Mouse (Mus musculus) left cerebral cortex, adult 18-20 months (tissue): ENCODE results near the gene Rgs9. TPM values are rescaled to one million over a fixed set of nuclear protein-coding genes. Genes with fewer than 3 reads are reported as not detected.

Experiments used
- DNase-seq, 2 experiments: peaks; one replicate each; pipeline ENCODE4 v3.0.0; 2021 to 2022; ENCODE audit warnings: low spot score in 2 of 2, mixed read lengths in 1 of 2
- total RNA-seq, 2 experiments: library from RNA; stranded (reverse); gene quantifications; 2 replicates each; pipeline ENCODE4 v1.2.3; 2021

Rgs9 gene
- total RNA-seq, 2 experiments from 2014 or later, result 35.8 to 56.5 TPM

DNA sequence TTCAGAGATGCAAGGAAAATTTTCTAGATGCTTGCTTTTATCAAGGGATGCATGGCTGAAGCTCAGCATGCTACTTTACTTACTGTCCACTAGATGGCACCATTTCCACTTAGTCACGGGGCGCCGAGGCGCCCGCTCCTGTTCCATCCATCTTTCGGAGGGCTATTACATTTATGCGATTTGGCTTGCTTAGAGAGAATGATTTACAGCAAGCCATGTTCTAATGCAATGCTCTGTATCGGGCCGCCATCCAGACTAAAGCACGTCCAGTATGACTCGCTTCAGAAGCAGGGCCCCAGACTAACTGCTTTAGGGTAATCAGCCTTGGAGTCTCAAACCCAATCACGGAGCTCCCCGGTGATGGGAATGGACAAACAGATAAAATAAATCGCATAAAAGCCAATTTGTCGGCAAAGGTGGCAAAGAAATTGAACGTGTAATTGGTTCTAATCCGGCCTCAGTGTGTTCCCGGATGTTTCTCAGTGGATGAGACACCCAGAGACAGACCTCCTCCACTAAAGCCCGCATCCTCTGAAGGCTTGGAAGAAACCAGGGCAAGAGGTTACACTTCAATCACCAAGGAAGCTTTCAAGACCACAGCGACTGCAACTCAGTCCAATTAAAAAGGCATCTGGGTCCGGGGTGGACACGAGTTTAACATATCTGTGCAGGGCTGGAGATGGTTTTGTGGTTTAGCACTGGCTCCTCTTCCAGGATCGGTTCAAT, 53.1 kb downstream of the Rgs9 start:
- DNase-seq, result peak in 1 of 2 experiments; percentile 22

- no peak for DNase-seq
Observed at GRCm38 (mm10) chr11:109240126-109240525, 57.8 kb downstream of the Rgs9 start.

DNA sequence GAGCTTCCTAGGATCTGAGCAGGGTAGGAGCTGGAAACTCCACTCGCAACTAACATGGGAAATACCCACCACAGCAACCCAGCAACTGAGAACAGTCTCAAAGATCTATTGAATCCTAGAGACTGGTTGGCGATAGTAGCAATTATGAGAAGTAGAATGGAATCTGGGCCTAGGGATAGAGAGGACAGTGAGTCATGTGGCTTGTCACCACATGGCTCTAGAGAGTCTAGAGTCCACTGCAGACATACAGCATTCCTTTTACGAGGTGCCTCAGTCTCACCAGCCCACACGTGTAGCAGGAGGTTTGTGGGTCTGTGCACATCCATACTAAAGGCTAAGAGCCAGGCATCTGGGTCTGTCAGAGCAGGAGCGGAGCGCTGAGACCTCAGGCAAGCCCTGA, 59.3 kb downstream of the Rgs9 start:
- DNase-seq, result no peak

DNA sequence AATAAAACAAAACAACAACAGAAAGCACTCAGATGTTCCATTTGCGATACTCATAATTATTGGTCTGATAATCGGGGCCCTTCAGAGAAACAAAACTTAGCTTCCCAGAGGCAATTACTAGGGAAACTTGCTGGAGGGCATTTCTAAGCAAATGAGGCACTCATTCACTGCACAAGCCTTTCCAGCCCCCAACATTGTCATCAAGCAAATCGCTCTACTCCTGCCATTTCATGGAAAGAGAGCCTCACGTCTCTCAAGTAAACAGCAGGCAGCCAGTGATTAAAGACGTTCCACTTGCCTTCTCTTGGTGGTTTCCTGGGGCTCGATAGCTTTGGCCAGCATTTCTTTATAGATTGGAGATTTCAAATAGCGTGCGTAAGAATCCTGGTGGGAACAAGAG, 60.1 kb downstream of the Rgs9 start:
- no peak for DNase-seq

- no peak for DNase-seq
Observed at GRCm38 (mm10) chr11:109233627-109234026, 64.3 kb downstream of the Rgs9 start.

DNA sequence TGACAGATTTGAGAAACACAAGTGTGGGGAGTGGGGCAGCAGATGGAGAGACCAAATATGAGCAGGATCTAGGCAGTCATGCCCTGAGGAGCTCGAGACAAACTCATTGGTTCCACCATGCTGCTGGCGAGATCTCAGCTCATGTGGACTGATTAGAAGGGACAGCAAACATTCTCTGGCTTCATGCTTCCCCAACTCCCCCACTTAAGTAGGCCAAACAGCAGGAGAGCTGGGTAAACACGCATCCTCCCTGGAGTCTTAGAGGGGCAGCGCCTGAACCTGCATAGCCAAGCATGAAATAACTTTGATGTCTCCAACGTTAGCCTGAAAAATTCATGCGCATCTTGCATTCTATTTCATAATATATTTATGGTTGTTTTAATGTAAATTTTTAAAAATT, 65.1 kb downstream of the Rgs9 start:
- no peak for DNase-seq

- DNase-seq, result no peak
Observed at GRCm38 (mm10) chr11:109227139-109227538, 70.8 kb downstream of the Rgs9 start.

- DNase-seq, result no peak
Observed at GRCm38 (mm10) chr11:109221209-109222007, 76.5 kb downstream of the Rgs9 start.

- DNase-seq, result no peak
Observed at GRCm38 (mm10) chr11:109218722-109219430, 79.1 kb downstream of the Rgs9 start.

DNA sequence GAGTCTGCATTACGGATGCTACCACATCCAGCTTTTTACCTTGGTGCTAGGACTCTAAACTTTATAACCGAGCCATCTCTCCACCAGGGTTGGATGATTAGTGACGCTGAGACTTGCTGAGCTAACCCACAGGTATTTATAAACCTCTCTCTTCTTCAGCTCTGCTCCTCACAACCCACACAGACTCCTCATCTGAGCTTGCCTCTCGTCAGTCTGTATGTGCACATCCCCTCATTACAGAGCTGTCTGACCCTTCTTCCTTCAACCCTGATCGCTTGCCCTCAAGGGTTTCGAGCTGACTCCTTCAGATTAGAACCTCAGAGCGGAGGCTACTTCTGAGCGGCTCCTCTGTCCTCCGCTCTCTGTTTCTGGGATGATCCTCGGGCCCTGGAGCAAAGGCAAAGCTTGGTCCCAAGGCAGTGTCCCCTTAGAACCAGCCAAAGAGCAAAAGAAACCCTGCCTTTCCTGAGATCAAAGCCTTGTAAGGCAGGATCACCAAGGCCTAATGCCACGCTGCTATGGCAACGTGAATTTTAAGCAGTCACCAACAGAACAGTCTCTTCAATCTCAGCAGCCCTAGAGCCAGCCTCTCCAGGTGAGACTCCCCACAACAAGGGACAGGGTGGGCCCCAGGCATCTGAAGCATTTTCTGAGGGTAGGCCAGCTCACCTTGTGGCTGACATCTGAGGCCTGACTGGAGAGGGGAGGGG, 79.9 kb downstream of the Rgs9 start:
- DNase-seq, result no peak

DNA sequence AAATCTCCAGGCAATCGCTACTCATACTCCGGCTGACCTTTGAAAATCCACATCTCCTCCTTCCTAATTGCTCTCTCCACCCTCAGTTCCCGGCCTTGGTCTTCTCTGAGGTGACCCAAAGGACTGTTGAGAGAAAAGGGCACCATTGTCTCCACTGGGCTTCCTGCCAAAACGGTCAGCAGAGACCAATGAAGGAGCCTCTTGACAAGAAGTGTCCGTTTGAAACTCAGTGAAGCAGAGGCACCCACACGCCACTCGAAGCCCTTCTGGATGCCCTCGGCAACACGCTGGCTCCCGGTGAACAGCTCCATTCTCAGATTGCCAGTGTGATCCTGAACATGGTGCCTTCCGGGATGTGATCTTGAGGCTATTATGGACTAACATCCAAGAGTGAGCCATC, 87.2 kb downstream of the Rgs9 start:
- DNase-seq, result no peak

GRCm38 (mm10) chr11:109210341-109210740, 87.6 kb downstream of the Rgs9 start:
- DNase-seq, result no peak

DNA sequence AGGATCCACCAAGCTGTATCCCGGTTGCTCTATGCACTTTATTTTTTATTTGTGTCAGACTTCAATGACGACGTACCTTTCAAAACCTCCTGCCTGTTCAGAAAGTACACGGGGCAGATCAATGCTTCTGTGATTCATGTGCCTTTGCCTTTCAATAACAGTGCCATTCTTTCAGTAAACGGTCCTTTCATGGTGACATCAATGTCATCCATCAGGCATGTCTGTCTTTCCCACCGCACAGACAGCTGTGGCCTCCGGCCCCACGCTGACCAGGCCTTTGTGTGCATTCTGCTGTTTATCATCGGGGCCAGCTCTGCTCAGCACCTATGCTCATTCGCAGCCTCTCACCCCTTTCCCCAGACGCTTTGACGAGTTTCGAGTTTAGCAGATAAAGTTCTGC, 91.2 kb downstream of the Rgs9 start:
- no peak for DNase-seq

DNA sequence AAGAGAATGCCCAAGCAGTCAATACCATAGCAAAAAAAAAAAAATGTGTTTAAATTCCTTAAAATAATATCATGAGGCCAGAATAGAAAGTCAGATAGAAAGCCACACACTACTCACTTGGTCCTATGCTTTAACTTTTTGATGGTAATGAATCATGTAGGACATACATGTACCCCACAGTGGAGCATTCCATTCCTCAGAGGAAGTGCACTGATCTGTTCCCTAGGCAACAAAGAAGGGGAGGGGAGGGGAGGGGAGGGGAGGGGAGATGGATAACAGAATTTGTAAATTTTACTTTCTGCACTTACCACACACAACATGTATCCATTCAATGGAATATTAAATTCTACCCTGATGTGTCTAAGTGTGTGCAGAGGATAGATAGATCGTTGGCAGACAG, 91.9 kb downstream of the Rgs9 start:
- DNase-seq, result no peak

DNA sequence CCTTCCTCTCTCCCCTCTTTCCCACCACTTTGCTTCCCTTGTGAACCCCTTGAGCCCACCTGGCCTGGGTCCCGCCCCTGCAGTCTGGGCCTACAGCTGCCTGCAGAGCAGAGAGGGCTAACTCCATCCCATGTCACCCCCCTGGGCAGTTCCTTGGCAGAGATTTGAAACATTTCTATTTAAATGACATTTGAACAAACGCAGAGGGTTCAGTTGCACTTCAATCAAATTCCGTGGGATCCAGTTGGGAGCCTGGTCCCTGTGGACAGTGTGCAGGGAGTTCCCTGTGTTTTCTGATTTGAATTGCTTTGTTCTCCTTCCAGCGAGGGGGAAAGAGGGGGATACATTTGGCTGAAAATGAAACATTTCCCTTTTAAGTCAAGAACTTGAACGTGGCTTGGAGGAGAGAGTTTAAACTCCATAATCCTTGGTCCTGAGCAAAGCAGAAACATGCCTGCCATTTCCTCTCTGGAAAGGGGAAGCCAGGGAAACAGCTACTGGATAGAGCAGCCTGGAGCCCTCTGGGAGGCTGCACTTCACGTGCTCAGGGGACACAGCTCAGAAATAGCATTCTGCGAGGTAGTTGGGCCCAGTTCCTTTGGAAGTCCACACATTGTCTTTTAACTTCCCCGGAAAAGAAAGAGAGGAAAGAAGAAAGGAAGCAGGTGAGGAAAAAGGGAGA, 98.2 kb downstream of the Rgs9 start:
- no peak for DNase-seq

GRCm38 (mm10) chr11:109192673-109193557, 105.0 kb downstream of the Rgs9 start:
- DNase-seq, result peak; percentile 60 to 79

GRCm38 (mm10) chr11:109188235-109188634, 109.7 kb downstream of the Rgs9 start:
- DNase-seq, result no peak

DNA sequence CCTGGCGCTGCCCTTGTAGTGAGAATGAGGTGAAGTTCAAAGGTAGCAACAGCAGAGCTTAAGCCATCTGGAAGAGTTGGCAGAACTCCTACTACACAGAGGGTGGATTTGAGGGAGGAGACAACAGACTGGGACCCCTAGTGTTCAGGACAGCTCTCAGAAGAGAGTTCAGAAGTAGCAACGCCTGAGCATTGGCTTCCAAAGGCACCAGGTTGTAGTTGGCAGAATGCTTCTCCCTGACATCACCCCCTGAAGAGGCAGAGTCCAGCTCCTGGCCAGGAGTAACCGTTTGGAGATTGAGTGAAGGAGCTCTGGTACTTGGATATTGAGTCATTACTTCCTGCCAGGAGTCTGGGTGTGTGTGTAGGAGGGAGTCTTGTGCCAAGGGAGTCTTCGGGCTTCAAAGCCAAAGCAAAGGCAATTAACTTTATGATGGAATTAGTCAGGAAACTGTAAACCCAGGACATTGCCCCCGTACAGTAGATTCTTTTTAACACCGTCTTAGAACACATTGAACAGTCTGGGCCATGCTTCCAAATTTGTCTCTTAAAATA, 110.2 kb downstream of the Rgs9 start:
- no peak for DNase-seq

- no peak for DNase-seq
Observed at GRCm38 (mm10) chr11:109181118-109181517, 116.8 kb downstream of the Rgs9 start.
